Mouse (Mus musculus): Measurements from ENCODE around the gene Rtn2. TPM values are rescaled to one million over a fixed set of nuclear protein-coding genes. Genes with fewer than 3 reads are reported as not detected.

Rtn2 gene
- total and polyA plus RNA-seq, 2 experiments from 2014 or later = 51.7 to 108 TPM

GRCm38 (mm10) chr7:19297034-19297433 is 14.6 kb downstream of the Rtn2 start:
- H3K27ac ChIP-seq (ENCODE audit: low read depth) = no peak overlapping the region
- WGBS = 80% methylated on average over 6 of the region's 6 CpGs
- ATAC-seq (ENCODE audit: insufficient read depth, low read depth) = no peak
- H3K9me3 ChIP-seq (replicated peaks; ENCODE audit: control insufficient read depth, low read length) = no peaks in the 10 kb centered on the region
- TF ChIP-seq CTCF (IDR thresholded peaks at IDR 0.05; ENCODE audit: low read depth) (no peak), EP300 (IDR thresholded peaks at IDR 0.05; ENCODE audit: low read depth) (no peak)
- no peaks in the 10 kb centered on the region for H3K36me3 ChIP-seq (replicated peaks; ENCODE audit: control insufficient read depth, insufficient read depth, low read length)
- no peak overlapping the region for H3K9ac ChIP-seq (replicated peaks; ENCODE audit: low read depth, low read length)
- no peaks in the 10 kb centered on the region for H3K27me3 ChIP-seq (ENCODE audit: control insufficient read depth, insufficient read depth, low read length)
- 0 out of 2 replicates have a peak, but pooled peaks cover 5% of the 10 kb centered on the region for H3K4me1 ChIP-seq (ENCODE audit: control insufficient read depth, insufficient read depth)
- H3K4me2 ChIP-seq (ENCODE audit: low read depth, low read length) = no peak overlapping the region
- DNase-seq (ENCODE audit: low spot score) = no peak
- H3K4me3 ChIP-seq (ENCODE audit: low read depth, low read length) = no peak overlapping the region

DNA sequence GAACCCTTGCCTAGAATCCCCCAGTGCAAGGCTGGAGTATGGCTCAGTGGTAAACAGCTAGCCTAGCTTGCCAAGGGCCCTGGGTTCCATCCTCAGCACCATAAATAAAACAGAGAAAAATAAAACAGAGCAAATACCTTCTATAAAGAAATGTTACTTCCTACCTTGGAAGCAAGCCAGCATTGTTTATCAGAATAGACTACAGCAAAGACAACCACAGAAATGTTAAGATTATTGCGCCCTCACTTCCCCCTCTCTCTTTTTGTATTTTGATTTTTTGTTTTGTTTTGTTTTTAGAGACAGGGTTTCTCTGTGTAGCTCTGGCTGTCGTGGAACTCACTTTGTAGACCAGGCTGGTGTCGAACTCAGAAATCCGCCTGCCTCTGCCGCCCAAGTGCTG is 15.4 kb downstream of the Rtn2 start:
- Histone ChIP-seq H3K4me1 (ENCODE audit: control insufficient read depth, insufficient read depth) (0 out of 2 replicates have a peak, but pooled peaks cover 5% of the 10 kb centered on the region), H3K4me2 (ENCODE audit: low read depth, low read length) (no peak overlapping the region), H3K27me3 (ENCODE audit: control insufficient read depth, insufficient read depth, low read length) (0 out of 2 replicates have a peak, but pooled peaks cover 5% of the 10 kb centered on the region), H3K9me3 (replicated peaks; ENCODE audit: control insufficient read depth, low read length) (no peaks in the 10 kb centered on the region), H3K27ac (ENCODE audit: low read depth) (no peak overlapping the region), H3K36me3 (replicated peaks; ENCODE audit: control insufficient read depth, insufficient read depth, low read length) (no peaks in the 10 kb centered on the region), H3K9ac (replicated peaks; ENCODE audit: low read depth, low read length) (no peak overlapping the region), H3K4me3 (ENCODE audit: low read depth, low read length) (no peak overlapping the region)
- DNase-seq (ENCODE audit: low spot score) (no peak), ATAC-seq (ENCODE audit: insufficient read depth, low read depth) (no peak)
- 78% methylated on average over 5 of the region's 5 CpGs for WGBS
- TF ChIP-seq CTCF (IDR thresholded peaks at IDR 0.05; ENCODE audit: low read depth) (no peak), EP300 (IDR thresholded peaks at IDR 0.05; ENCODE audit: low read depth) (no peak)

DNA sequence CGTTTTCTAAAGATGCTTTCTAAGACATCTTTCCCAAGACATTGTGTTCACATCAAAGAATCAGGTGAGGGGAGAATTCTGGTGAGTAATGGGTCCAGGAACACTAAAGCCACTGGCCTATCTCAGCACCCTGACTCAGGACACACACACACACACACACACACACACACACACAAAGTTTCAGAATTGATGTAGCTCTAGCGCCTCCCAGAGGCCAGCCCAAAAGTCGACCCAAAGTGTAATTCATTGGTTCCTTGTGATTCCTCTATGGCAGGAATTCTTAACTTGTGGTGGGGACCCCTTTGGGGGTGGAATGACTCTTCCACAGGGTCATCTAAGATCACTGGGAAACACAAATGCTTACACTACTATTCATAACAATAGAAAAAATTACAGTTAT is 16.8 kb downstream of the Rtn2 start:
- 22% methylated on average over 3 of the region's 3 CpGs for WGBS
- DNase-seq (ENCODE audit: low spot score) = no peak
- H3K27me3 ChIP-seq (ENCODE audit: control insufficient read depth, insufficient read depth, low read length) = 0 out of 2 replicates have a peak, but pooled peaks cover 12% of the 10 kb centered on the region

DNA sequence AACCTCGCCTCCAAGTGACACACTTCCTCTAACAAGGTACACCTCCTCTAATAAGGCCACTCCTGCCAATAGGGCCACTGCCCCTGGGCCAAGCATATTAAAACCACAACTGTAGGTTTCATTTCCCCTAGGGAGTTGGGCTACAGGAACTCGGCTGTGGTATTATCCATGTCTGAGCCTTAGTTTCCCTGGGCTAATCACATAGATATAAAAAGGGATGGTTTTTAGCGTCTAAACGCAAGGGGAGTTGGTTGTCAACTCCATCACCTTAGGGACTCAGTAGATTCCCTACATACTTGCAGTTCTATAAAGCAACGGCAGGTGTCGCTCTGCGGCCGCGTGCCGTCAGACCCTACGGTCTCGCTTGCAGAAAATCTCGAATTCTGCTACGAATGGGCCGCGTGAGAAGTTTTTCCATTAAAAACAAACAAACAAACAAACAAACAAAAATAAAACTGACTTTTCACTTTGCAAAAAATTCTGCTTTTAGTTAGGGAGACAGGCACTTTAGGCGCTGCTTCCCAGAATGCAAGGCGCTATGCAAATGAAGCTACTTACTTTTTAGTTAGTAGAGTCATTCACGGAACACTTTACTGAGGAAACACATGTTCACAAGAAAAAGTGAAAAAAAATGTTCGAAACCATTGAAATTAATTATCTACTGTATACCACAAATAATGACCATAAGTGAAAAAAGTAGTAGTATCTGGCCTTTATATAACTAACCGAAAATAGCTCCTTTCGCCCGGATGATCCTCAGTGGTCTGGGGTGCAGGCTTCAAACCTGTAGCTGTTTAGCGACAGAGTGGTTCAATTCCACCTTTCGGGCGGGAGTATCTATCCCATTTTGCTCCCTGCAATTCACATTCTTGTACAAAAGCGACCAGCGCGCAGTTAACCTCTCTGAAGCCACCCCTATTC is 18.3 kb downstream of the Rtn2 start:
- WGBS = under 1% methylated on average over 29 of the region's 29 CpGs
- TF ChIP-seq EP300 (IDR thresholded peaks at IDR 0.05; ENCODE audit: low read depth) = peak; percentile 76; the same call in 1 of the 2 replicates
- peak; percentile 90 for TF ChIP-seq CTCF (IDR thresholded peaks at IDR 0.05; ENCODE audit: low read depth)
- H3K4me3 ChIP-seq (ENCODE audit: low read depth, low read length) = peak overlapping the region; percentile 47
- DNase-seq (ENCODE audit: low spot score) (peak; percentile 65), ATAC-seq (ENCODE audit: insufficient read depth, low read depth) (peak; percentile 58)
- H3K27me3 ChIP-seq (ENCODE audit: control insufficient read depth, insufficient read depth, low read length) = peaks cover 22% of the 10 kb centered on the region
- peak overlapping the region; percentile 48; the same call in 1 of the 2 replicates for H3K9ac ChIP-seq (replicated peaks; ENCODE audit: low read depth, low read length)
- H3K4me1 ChIP-seq (ENCODE audit: control insufficient read depth, insufficient read depth) = peaks cover 14% of the 10 kb centered on the region; the same call in 1 of the 2 replicates
- 0 out of 2 replicates have a peak overlapping the region, but pooled peaks have one; percentile 21 for H3K27ac ChIP-seq (ENCODE audit: low read depth)
- H3K4me2 ChIP-seq (ENCODE audit: low read depth, low read length) = peak overlapping the region; percentile 50
- H3K9me3 ChIP-seq (replicated peaks; ENCODE audit: control insufficient read depth, low read length) = no peaks in the 10 kb centered on the region
- no peaks in the 10 kb centered on the region for H3K36me3 ChIP-seq (replicated peaks; ENCODE audit: control insufficient read depth, insufficient read depth, low read length)

More for the DNA sequence above, 16.8 kb downstream of the Rtn2 start:
- peaks cover 10% of the 10 kb centered on the region; the same call in 1 of the 2 replicates for H3K4me1 ChIP-seq (ENCODE audit: control insufficient read depth, insufficient read depth)
- ATAC-seq (ENCODE audit: insufficient read depth, low read depth) = no peak
- H3K9ac ChIP-seq (replicated peaks; ENCODE audit: low read depth, low read length) = no peak overlapping the region
- no peak overlapping the region for H3K4me3 ChIP-seq (ENCODE audit: low read depth, low read length)
- no peak overlapping the region for H3K27ac ChIP-seq (ENCODE audit: low read depth)
- H3K36me3 ChIP-seq (replicated peaks; ENCODE audit: control insufficient read depth, insufficient read depth, low read length) = no peaks in the 10 kb centered on the region
- peak; percentile 71 for TF ChIP-seq CTCF (IDR thresholded peaks at IDR 0.05; ENCODE audit: low read depth)
- no peak for TF ChIP-seq EP300 (IDR thresholded peaks at IDR 0.05; ENCODE audit: low read depth)
- H3K4me2 ChIP-seq (ENCODE audit: low read depth, low read length) = no peak overlapping the region
- H3K9me3 ChIP-seq (replicated peaks; ENCODE audit: control insufficient read depth, low read length) = no peaks in the 10 kb centered on the region

GRCm38 (mm10) chr7:19301461-19302263 is 19.2 kb downstream of the Rtn2 start:
- no peak for ATAC-seq (ENCODE audit: insufficient read depth, low read depth)

More at GRCm38 (mm10) chr7:19301461-19302263, 19.2 kb downstream of the Rtn2 start:
- Histone ChIP-seq H3K27me3 (ENCODE audit: control insufficient read depth, insufficient read depth, low read length) (peaks cover 31% of the 10 kb centered on the region), H3K36me3 (replicated peaks; ENCODE audit: control insufficient read depth, insufficient read depth, low read length) (no peaks in the 10 kb centered on the region), H3K9me3 (replicated peaks; ENCODE audit: control insufficient read depth, low read length) (no peaks in the 10 kb centered on the region), H3K4me1 (ENCODE audit: control insufficient read depth, insufficient read depth) (peaks cover 14% of the 10 kb centered on the region; the same call in 1 of the 2 replicates), H3K4me3 (ENCODE audit: low read depth, low read length) (peak overlapping the region; percentile 47; the same call in 1 of the 2 replicates), H3K9ac (replicated peaks; ENCODE audit: low read depth, low read length) (peak overlapping the region; percentile 48; the same call in 1 of the 2 replicates), H3K4me2 (ENCODE audit: low read depth, low read length) (peak overlapping the region; percentile 50), H3K27ac (ENCODE audit: low read depth) (no peak overlapping the region)
- WGBS = 14% methylated on average over 16 of the region's 16 CpGs
- no peak for DNase-seq (ENCODE audit: low spot score)
- TF ChIP-seq EP300 (IDR thresholded peaks at IDR 0.05; ENCODE audit: low read depth) (no peak), CTCF (IDR thresholded peaks at IDR 0.05; ENCODE audit: low read depth) (no peak)
